Mouse (Mus musculus) cerebellum, adult 9-11 months (tissue): ENCODE measurements around the gene Ttc41.

Experiments used
- DNase-seq: peaks from one replicate; pipeline ENCODE4 v3.0.0; 2022

Gene Ttc41

DNA sequence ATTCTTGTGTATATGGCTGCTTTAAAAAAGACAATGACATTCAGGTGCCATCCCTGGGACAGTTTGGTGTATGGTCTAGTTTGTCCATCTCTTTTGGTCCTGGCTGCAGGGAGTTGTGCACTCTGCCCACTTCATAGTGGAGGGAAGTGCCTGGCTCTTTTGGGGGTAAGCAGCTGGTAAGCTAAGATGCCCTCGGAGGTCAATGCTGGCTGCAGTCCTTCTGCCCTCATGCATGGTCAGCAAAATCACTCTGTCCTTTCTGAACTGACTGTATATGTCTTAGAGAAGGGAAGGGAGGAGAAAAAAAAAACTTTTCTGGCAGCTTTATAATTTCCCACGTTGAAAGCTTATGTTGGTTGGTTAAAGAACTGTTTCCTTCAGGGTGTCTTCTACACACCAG is 79.8 kb downstream of the Ttc41 start:
- DNase-seq = no peak

DNA sequence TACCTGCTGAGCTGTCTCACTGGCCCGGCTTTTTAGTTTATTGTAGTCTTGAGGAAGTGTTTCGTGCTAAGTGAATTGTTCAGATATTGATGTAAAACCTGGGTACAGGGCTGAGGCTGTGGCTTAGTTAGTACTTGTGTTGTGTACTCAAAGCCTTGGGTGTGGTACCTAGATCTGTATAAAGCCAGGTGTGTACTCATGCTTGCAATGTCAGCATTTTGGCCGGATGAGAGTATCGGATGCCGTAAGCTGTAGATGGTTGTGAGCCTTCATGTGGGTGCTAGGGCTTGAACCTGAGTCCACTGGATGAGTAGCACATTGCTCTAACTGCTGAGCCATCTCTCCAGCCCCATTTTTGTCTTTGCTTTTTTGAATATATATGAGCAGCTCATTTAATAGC is 80.5 kb downstream of the Ttc41 start:
- DNase-seq = no peak

DNA sequence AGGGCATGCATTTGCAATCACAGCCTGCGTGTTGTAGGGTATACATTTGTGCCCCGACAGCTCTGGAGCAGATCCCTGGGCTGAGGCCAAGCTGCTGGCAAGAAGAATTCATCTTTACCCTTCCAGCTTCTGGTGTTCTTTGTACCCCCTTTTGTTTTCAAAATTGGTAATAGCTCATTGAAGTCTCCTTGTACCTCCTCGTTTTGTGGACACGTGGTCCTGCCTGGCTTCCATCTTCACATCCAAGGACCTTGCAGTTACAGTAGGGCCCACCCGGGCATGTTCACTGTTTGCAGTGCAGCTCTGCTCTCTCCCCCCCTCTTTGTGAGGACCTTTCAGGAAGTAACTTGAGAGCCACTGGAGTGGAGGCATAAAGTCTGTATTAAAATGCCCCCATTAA is 82.6 kb downstream of the Ttc41 start:
- DNase-seq = no peak

- DNase-seq = no peak
Observed at GRCm38 (mm10) chr10:86789146-86789672, 83.6 kb downstream of the Ttc41 start.

DNA sequence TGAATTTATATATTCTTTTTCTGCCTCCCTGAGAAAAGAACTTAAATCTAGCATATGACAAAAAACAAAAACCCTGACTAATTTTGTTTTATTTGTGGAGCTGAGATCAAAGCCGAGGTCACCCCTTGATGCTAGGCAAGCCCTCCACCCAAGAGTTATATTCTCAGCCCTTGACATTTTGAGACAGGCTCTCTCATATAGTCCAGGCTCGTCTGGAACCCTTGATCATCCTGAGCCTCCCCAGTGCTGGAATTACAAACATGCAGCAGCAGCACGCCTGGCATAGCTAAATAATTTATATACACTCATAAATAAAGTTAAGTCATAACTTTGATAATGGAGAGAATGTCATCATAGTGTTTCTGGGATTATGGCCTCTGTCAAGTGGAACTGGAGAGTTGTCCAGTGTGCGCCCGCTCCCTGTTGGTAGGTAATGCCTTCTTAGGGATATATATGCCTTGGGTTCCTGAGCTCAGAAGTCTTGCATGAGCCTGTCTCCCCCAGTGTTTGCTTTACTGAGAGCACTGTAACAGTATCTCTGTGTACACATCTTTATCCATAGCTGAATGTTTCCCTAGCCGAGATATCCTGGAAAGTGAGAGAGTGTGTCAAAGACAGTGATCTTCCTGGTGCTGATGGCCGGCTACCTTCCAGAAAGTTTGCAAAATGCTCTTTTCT is 86.0 kb downstream of the Ttc41 start:
- no peak for DNase-seq

DNA sequence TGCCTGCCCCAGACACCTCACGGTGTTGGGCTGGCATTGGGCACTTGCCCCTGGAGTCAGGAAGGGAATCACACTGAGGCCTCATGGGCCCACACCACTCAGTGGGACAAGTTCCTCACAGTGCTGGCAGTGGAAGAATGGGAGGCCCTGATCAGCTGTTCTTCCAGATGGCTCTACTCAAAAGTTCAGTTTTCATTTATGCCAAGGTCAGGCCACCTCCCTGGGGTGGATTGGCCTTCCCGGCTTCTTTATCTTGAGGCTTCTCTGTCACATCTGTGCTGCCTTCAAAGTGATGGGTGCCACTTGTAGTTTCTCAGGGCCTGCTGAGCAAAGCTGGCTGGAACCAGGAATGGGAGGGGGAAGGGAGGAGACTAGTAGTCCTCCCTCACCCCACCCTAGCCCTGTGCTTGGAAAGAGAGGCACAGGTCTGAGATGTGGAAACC is 87.9 kb downstream of the Ttc41 start:
- no peak for DNase-seq

DNA sequence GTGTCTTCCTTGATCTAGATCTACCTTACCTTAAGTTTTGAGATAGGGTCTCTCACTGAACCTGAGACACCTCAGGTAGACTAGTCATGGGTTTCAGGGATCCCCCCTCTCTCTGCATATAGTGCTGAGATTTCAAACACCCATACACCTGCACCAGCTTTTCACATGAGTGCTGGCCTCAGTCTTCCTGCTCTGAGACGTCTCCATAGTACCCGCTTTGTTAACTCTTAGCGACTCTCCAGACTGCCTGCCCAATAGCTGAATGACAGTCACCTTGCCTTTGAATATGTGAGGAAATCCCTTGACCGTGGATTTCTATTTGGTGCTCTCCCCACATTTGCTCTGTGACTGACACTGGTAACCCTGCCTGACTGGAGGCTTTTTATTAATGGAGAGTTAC is 88.6 kb downstream of the Ttc41 start:
- no peak for DNase-seq

GRCm38 (mm10) chr10:86794794-86795535 is 89.4 kb downstream of the Ttc41 start:
- peak; percentile 33 for DNase-seq

DNA sequence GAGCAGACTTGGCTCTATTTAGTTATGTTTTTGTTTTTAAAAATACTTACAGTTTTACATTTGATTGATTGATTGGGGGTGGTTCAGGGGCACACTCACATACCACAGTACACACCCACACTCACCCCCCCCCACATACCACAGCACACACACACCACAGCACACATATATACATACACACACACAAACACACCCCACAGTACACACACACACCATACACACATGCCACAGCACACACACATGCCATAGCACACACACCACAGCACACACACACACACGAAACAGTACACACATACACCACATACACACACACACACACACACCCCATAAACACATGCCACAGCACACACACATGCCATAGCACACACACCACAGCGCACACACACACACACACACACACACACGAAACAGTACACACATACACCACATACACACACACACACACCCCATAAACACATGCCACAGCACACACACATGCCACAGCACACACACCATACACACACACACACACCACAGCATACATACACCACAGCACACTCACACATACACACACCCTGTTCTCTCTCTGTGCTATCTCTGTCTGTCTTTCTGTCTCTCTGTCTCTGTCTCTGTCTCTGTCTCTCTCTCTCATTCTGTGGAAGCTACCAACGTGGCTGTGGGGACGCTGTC is 90.6 kb downstream of the Ttc41 start:
- no peak for DNase-seq

- DNase-seq = no peak
Observed at GRCm38 (mm10) chr10:86807362-86807761, 101.8 kb downstream of the Ttc41 start.

DNA sequence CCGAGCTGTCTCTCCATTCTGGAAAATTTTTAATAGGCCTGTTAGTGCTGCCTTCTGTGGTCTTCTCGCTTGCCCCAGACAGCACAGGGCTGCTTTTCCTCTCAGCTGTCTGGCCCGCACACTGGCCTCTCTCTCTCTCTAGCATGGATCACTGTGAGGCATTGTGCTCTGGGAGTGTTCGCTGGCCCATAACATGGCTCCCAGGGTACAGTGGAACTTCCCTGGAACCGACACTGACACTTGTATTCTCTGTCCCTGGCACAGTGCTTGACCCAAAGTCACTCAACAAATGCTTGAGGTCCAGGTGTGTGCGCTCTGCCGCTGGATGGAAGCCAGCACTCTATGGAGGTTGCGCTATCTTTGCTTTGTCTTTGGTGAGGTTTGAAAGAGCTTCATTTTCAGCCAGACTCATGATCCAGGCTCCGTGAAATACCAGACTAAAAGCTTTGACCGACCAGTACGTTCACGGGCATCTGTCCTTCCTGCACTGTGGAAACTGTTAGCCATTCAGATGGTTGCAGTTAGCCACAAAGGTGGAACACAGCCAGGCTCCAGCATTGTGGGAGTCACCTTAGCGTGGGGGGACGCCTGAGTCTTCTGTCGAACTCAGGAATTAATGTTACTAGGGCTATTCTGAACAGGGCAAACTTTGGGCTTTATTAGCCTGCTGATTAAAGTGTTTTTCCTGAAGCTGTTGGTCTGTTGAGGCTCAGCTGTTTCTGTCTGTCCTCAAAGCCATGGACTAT is 102.6 kb downstream of the Ttc41 start:
- no peak for DNase-seq

DNA sequence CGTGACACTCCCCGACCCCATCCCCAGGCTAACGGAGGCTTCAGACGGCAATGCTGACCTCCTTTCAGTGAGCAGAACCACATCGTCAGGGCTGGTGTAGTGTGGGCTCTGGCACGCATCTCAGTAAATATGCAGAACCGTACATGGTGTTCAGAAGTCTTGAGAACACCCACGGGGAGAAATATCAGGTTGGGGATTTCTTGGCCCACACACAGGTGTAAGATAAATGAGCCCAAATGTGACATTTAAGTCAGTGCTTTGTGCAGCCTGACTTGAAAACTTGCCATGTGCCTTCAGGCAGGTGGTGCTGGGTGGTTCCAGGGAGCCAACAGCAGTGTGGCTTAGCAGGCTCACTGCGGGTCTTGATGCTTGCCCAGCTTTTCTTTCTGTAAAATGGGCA is 104.4 kb downstream of the Ttc41 start:
- DNase-seq = peak; percentile 34

DNA sequence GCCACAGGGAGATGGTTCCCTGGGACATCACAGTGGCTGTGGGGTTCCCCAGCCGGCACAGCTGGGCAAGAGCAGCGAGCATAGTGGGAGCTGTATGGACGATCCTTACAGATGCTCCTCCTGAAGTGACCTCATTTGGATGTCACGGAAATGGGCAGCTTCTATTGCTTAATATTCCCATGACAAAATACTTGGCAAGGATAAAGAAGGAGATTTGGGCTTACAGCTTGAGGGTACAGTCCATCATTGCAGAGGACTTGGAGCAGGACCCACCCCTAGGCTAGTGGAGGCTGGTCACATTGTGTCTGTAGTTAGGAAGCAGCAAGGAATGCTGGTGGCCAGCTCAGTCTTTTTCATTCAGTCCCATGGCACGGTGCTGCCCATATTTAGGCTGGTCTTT is 105.0 kb downstream of the Ttc41 start:
- no peak for DNase-seq

GRCm38 (mm10) chr10:86814292-86815131 is 108.9 kb downstream of the Ttc41 start:
- no peak for DNase-seq

DNA sequence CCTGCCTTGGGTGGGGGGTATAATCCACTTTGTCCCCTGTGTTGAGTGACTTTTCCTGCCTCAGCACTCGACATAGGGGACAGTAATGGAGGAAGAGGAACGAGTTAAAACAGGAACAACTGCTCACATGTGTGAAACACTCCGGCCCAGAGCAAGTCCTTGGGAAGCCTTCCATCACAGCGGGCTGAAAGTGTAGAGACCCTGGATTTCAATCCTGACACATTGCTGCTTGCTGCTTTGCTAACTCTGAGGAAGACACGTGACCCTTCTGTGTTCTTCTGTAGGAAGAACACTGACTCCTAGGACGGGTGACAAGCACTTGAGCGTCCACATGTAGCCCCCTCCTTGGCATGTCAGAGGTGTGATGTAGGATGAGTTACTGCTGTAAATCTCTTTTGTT is 109.5 kb downstream of the Ttc41 start:
- DNase-seq = no peak

DNA sequence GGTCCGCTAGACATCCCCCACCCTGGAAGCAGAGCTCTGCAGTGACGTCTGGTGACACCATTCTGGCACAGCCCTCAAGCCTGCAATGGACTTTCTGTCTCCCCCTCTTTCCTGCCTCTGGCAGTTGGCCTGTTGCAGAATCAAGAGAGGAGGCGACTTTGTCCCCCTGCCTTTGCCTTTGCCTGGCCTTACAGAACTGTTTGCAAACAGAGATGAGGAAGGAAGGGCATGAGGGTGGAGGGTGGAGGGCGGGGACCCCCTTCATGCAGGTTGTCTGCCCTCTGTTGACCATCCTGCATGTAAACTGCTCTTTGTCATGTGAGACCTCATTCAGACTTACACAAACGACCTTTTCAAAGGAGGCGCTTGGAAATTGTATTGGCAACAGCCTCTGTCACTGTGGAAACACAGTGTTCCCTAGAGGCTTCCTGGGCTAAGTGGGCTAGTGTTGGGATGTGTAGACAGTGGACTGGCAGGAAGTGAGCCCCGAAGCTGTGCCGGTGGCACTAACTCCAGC is 114.1 kb downstream of the Ttc41 start:
- no peak for DNase-seq

- DNase-seq = no peak
Observed at GRCm38 (mm10) chr10:86821014-86821413, 115.4 kb downstream of the Ttc41 start.

GRCm38 (mm10) chr10:86824093-86824492 is 118.5 kb downstream of the Ttc41 start:
- DNase-seq = no peak

DNA sequence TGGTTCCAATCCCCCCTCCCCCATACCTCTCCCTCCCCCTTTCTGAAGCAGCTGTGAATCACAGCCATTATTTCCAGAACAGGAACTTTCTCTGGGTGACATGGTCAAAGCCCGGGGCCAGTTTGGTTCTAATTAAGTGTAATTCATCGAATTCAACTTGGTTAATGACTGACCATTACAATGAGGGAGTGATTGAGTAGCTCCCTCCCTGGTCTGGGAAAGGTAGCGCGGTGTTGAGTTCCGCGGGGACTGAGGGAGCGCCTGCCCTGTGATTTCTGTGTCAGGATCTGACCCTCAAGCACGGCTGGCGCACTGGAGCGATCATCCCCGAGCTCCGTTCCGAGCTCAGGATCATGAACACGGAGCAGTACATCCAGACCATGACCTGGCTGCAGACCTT is 119.3 kb downstream of the Ttc41 start:
- DNase-seq = no peak

DNA sequence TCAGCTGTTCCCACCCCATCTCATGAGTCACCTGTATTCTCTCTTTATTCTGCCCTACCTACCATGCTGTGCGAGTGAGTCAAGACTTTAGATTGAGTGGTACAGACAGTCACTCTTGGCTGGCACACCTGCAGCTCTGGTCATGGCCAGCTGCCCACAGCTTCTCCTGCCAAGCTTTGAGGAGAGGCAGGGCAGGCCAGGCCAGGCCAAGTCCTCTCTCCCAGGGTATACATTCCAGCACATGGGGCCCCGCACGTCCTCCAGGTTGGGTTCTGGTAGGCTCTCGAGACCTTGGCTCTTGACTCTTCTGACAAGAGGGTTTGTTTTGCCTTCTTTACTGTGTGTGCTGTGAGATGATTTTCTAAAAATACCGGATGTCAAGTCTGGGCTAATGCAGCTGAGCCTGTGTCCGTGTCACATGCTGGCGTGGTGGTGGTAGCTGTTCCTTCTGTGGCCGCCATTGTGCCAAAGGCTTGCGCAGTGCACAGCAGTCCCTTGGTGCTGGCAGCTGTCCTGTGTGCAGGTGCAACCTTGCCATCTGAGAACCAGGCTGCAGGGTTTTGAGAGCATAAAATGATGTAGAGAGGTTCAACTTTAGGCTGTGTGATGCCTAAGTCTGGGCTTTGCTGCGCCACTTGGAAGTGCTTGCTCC is 120.4 kb downstream of the Ttc41 start:
- peak; percentile 81 for DNase-seq
